Mouse (Mus musculus) spleen, postnatal 14 days (tissue): ENCODE measurements around the gene Best2.

Experiments used
- DNase-seq, 2 experiments: peaks; one replicate each; pipeline ENCODE4 v3.0.0; 2021 to 2022; ENCODE audit warnings: low spot score in 2 of 2

Gene Best2

DNA sequence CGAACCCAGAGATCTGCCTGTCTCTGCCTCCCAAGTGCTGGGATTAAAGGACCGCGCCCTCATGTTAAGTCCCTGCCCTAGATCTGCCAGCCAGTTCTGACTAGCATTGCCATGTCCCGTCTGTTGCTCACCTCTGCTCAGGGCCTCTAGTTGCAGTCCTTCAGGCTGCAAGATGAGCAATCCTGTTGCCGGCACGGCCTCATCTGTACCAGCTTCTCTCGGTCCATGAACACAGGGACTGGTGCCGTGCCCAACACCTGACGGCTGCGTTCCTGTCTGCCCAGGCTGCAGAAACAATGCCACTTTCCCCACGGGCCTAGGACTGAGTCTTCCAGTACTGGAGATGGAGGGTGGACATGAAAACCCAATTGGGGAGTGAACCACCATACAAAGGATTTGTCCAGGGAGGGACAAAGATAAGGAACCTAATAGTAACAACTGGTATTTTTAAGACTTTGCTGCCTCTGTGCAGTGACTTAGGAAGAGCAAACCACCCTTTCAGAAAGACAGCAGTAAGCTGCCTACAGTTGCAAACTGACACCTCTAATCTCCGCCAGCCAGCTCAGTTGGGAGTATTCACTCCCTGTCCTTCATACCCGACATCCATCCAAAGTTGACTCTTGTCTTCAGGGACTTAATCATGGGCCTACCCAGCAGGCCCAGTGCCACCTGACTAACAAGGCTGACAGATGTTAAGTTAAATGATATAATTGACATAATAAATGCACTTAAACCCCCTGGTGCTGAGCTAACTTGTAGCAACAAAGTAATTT lies 46.6 kb downstream of the Best2 start:
- DNase-seq, result no peak

DNA sequence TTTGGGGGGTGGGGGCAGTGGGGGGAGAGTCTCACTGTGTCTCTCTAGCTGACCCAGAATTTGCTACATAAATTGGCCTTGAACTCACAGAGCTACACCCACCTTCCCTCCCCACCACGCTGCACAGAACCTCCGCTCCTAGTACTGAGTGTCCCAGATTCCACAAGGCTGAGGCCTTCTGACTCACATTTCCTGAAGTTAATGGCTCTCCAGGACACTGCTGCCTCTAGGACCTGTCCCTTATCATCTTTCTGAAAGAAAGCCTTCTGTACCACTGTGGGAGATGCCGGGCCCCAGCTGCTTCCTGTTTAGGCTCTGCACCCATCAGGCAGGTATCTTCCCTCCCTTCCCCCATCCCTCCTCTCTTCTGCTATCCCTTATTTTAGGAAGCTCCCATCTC lies 47.7 kb downstream of the Best2 start:
- DNase-seq, result no peak

DNA sequence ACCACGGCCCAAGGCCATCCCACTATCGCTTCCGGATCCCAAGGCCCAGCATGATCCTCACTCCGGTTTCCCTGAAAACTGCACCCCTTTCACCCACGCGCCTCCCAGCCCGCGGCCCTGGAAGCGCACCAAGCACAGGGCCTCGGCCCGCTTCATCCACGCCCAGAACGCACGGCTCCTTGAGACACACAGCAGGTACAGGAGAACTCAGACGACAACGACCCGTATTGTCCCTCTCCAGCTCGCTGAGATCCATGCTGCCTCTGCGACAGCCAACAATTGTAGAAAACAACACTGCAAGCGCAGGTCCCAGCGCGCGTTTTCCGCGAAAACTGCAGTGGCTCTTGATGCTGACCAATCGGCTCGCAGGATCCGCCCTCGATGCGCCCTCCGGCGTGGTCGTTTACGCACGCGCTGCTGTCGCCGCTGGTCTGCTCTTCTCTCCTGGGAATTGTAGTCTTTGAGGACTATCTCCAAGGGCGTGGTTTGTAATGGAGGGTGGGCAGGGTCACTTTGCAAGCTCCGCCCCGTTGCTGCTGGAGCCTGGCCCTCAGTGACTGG lies 48.5 kb downstream of the Best2 start:
- DNase-seq, result peak; percentile 85 to 86

DNA sequence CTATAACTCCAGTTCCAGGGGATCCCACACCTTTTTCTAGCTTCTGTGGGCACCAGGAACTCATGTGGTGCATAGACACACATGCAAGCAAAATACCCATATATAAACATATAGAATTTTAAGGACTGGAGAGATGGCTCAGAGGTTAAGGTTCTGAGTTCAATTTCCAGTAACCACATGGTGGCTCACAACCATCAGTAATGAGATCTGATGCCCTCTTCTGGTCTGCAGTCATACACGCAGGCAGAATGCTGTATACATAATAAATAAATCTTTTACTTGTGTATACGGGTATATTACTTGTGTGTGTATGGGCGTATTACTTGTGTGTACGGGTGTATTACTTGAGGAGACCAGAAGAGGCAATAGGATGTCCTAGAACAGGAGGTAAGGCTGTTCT lies 50.4 kb downstream of the Best2 start:
- DNase-seq, result no peak

DNA sequence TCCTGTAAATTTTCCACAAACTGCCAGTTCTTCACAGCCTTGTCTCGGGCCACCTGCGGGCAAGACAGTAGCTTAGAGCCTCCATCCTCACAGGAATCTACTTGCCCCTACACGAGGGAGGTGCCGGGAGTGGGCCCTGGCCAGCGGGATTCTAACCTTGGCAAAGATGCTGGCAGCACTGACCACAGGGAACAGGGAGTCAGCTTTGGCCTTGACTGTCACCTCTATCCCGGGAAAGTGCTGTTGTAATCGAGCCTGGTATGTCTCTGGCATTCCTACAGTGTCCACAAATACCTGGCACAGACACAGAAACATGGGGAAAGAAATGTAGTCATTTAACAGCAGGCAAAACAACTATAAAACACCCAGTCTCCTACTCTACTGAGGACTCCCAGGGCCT lies 54.5 kb downstream of the Best2 start:
- no peak for DNase-seq
